Mouse (Mus musculus): ENCODE measurements around the gene Sirt7.

DNA sequence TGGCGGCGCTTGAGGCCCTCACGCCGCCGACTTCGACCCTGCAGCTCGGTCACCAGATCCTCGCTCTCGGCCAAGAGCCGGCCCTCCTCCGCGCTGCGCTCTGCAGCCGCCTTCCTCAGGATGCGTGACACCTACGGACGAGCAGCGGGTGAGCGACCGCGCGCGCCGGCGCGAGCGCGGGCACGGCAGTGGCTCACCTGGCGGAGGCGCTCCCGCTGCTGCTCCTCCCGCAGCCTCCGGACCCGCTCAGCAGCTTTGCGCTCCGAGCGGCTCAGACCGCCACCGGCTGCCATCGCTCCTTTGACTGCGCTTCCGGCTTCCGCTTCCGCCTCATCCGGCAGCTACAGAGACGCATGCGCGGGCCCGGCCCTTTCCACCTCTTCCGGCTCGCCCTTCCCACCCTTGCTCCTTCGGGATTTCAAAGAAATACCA lies 344 bp downstream of the Sirt7 start:
- TF ChIP-seq CTCF (IDR thresholded peaks at IDR 0.05; ENCODE audit: control insufficient read depth, insufficient read depth, low read length) (no peak), POLR2A (IDR thresholded peaks at IDR 0.05; ENCODE audit: borderline replicate concordance, control insufficient read depth, low read depth, low read length) (peak; percentile 88; the same call in 1 of the 2 replicates)
